Mouse (Mus musculus) lung, postnatal 4 days (tissue): ENCODE data around the gene Spam1.

Experiments
- DNase-seq, 2 experiments: peaks; one replicate each; pipeline ENCODE4 v3.0.0; 2021

Gene Spam1

DNA sequence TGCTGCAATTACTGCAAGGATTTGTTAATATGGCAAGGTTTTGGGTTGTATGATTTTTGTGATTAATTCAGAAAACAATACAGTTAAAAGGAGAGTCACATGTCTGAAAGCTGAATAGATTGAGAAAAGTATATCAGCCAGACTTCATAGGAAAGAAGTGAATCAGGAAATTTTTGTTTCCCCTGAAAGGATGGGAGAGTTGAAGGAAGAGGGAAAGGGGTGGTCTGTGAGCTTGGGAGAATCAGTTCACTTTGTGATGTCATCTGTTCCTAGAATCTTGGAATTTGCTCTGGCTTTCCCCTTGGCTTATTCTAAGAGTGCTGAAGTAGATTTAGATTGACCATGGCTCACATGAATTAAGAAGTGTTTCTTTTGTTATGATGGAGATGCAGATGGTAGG, at the start of gene Spam1:
Gene Spam1, plus strand, starts transcription at position 301 of the 400 bp plus-strand sequence.
- no peak for DNase-seq

GRCm38 (mm10) chr6:24748029-24748428, 43.0 kb upstream of the Spam1 start, which contains the start of gene Hyal4:
Gene Hyal4 (plus strand): TSS chr6:24748329.
- no peak for DNase-seq

GRCm38 (mm10) chr6:24759281-24759680, 31.7 kb upstream of the Spam1 start:
- no peak for DNase-seq

GRCm38 (mm10) chr6:24766261-24766660, 24.7 kb upstream of the Spam1 start:
- DNase-seq: no peak

DNA sequence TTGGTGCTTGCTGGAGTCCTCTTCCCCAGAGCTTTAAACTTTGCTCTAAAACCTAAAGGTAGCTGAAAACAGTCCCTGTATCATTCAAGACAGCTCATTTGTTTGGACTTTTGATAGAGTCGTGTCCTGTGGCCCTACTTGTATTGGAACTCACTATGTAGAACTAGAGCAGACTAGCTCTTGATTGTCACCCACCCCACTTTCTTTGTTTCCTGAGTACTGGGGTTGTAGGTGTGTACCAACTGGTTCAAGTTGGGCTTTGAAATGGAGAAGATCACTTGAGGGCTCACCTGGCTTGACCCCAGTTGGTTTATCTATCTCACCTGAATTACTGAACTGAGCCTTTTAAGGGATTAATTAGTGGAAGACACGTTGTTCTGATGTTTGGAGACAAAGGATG, 11.8 kb upstream of the Spam1 start:
- DNase-seq: no peak

DNA sequence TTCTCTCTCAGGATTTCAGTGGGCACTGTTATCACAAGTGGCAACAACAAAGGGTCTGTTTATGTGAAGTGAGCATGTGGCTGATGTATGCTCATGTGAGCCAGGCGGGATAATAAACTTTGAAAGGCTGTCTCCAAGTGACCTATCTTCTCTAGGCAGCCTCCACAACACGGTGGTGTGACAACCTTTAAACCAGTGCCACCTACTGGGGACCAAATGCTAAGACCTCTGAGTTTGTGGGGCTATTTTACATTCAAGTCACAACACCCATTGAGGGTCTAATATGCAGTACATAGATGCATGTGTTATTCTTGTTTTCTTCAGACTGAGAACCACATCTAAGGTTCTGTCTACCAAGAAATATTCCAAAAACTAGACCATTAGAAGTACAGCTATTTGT, 31.1 kb downstream of the Spam1 start:
- no peak for DNase-seq
